Mouse (Mus musculus): Measurements from ENCODE around the gene Atp13a3. TPM values are rescaled to one million over a fixed set of nuclear protein-coding genes. Genes with fewer than 3 reads are reported as not detected.
"Not testable (repeated sequence)": the region's sequence is repeated elsewhere in the genome, so short reads cannot be mapped to it uniquely, and the experiment has no call there.

Atp13a3 gene
- polyA plus RNA-seq (2012; rRNA removed), result 16.3 and 27.6 TPM in 2 replicates

GRCm38 (mm10) chr16:30405925-30406670 lies at the start of gene Atp13a3:
TSS of gene Atp13a3 (minus strand) at chr16:30405975.
- no peak for DNase-seq (ENCODE audit: low read depth, low spot score)
- WGBS, result 75% methylated on average over 11 of the region's 11 CpGs

GRCm38 (mm10) chr16:30453213-30453975 lies 47.6 kb upstream of the Atp13a3 start:
- no peak for DNase-seq (ENCODE audit: low read depth, low spot score)

DNA sequence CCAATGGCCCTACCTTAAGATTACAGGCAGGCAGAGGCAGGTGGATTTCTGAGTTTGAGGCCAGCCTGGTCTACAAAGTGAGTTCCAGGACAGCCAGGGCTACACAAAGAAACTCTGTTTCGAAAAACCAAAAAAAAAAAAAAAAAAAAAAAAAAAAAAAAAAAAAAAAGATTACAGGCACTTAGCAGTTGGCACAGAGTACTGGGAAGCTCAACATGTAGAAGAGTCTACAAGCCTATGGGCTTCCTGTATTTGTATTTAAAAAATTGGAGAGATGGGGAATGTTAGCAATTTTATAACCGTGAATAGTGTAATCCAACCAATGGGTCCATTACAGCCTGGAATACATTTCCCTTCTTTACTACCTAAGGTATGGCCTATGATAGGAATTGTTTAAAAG lies 45.4 kb upstream of the Atp13a3 start:
- not testable (repeated sequence) for DNase-seq (ENCODE audit: low read depth, low spot score)
- WGBS, result 82% methylated on average over 2 of the region's 2 CpGs

More at GRCm38 (mm10) chr16:30453213-30453975, 47.6 kb upstream of the Atp13a3 start:
- 42% methylated on average over 5 of the region's 5 CpGs for WGBS

DNA sequence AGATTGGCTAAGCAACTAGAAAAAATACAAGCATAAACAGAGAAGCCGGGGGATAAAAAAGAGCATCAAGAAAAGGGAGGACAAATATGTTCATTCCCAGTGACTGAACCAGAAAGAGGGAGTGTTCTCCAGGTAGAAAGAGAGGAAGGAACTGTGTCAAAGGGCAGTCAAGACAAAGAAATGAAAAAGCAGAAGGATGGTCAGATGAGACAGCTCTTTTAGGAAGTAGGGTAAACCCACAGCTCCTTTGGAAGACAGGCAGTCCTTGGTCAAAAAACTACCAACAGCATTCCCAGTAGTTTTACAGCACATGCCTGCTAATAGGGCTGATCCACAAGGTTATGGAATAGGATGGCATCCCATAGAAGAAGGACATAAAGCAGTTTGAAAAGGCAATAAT lies 43.2 kb upstream of the Atp13a3 start:
- DNase-seq (ENCODE audit: low read depth, low spot score), result no peak
- 83% methylated on average over 1 of the region's 1 CpGs for WGBS

GRCm38 (mm10) chr16:30448169-30448568 lies 42.4 kb upstream of the Atp13a3 start:
- no peak for DNase-seq (ENCODE audit: low read depth, low spot score)
- WGBS, result 95% methylated on average over 3 of the region's 3 CpGs

- WGBS, result 76% methylated on average over 4 of the region's 4 CpGs
- DNase-seq (ENCODE audit: low read depth, low spot score), result no peak
Observed at GRCm38 (mm10) chr16:30447642-30448041, 41.9 kb upstream of the Atp13a3 start.

GRCm38 (mm10) chr16:30443411-30443810 lies 37.6 kb upstream of the Atp13a3 start:
- peak; percentile 52 for DNase-seq (ENCODE audit: low read depth, low spot score)
- whole genome bisulfite sequencing, result 21% methylated on average over 8 of the region's 8 CpGs

DNA sequence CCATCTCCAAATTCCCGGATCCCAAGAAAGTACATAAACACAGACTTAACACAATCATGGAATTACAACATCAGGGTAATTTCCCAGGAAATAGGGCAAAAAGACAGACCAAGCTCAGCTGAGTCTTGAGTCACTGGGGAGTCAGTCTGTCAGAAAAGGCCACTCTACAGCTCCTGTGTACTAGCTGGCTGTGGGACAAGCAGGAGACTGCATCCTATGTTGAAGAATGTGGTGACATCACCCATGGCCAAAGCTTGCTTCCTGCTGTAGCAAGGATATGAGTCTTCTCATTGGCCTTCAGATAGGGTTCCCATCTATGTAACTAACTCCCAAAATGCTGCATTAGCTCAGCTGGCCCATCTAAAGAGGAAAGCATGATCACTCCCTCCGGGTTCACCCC lies 36.7 kb upstream of the Atp13a3 start:
- DNase-seq (ENCODE audit: low read depth, low spot score), result no peak
- 56% methylated on average over 2 of the region's 2 CpGs for WGBS

DNA sequence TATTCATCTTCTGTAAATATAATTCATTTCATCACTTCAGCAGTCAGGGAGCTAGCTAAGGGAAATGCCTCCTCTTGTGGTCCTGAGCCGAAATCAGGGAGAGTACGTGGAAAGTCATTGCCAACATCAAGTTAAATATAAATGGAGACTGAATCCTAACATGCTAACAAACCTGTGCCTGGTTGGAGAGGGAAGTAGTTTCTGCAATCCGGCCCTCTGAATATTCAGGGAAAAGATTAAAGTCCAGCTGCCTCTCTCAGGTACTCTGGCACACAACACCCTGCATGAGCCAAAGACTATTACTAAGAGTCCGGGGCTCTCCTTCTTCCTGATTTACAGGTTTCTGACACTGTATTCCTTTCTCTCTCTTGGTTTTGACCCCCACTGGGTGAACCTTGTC lies 35.6 kb upstream of the Atp13a3 start:
- WGBS, result 31% methylated on average over 4 of the region's 4 CpGs
- DNase-seq (ENCODE audit: low read depth, low spot score), result peak; percentile 55

GRCm38 (mm10) chr16:30439841-30440240 lies 34.1 kb upstream of the Atp13a3 start:
- no peak for DNase-seq (ENCODE audit: low read depth, low spot score)
- WGBS, result 93% methylated on average over 5 of the region's 5 CpGs

DNA sequence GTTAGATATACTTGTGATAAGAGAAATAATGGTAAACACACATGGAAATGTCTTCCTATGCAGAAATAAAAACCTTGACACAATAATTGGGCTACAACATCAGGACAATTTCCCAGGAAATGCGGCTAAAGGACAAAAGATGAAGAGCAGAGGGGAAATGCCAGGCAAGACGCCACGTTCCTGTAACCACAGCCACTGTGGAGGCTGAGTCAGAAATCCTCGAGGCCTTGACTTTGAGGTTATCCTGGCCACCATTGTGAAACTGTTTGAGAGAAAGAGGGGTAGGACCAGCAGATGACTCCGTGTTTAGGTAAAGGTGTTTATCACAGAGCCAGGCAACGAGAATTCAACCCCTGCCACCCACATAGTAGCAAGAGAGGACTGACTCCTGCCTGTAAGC lies 33.6 kb upstream of the Atp13a3 start:
- 81% methylated on average over 6 of the region's 6 CpGs for WGBS
- no peak for DNase-seq (ENCODE audit: low read depth, low spot score)

DNA sequence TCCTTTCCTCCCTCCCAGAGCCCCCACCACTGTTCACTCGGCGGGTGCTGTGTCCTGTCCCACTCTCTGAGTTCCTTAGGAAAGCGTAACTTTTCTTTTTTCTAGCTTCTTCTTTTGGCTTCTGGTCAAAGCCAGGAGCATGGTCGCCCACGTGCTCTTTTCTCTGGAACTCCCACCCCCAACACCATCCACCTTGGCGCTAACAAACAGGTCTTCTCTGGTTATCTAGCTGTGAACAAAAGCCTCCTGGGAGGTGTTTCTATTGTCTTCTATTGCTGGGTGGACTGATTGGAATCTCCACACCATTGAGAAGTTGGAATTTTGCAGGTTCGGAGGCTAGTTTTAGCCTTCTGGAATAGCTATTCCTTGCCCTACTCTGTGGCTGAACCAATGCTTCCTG lies 30.5 kb upstream of the Atp13a3 start:
- WGBS, result 95% methylated on average over 7 of the region's 7 CpGs
- DNase-seq (ENCODE audit: low read depth, low spot score), result no peak

GRCm38 (mm10) chr16:30435393-30435792 lies 29.6 kb upstream of the Atp13a3 start:
- 20% methylated on average over 4 of the region's 4 CpGs for WGBS
- no peak for DNase-seq (ENCODE audit: low read depth, low spot score)

GRCm38 (mm10) chr16:30433148-30433547 lies 27.4 kb upstream of the Atp13a3 start:
- no peak for DNase-seq (ENCODE audit: low read depth, low spot score)
- WGBS, result 90% methylated on average over 3 of the region's 3 CpGs

DNA sequence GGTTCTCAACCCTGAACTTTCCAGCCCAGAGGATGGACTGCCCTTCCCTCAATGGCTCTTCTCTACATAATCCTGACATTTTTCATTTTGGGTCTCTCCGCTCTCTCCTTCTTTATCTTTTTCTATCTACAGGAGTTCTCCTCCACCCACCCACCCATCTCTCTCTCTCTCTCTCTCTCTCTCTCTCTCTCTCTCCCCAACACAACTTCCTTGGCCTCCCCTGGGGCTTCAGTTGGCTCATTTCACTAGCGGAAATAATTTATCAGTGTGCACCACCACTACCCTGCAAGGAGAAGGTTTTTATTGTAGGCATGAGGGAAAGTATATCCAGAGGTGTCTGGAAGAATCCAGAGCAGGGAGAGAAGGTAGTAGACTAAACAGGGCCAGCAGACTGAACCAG lies 26.3 kb upstream of the Atp13a3 start:
- DNase-seq (ENCODE audit: low read depth, low spot score), result no peak
- WGBS, result 90% methylated on average over 2 of the region's 2 CpGs

- no peak for DNase-seq (ENCODE audit: low read depth, low spot score)
- WGBS, result 51% methylated on average over 2 of the region's 2 CpGs
Observed at GRCm38 (mm10) chr16:30430512-30431088, 24.8 kb upstream of the Atp13a3 start.

- WGBS, result 76% methylated on average over 4 of the region's 4 CpGs
- no peak for DNase-seq (ENCODE audit: low read depth, low spot score)
Observed at GRCm38 (mm10) chr16:30428753-30429260, 23.0 kb upstream of the Atp13a3 start.

DNA sequence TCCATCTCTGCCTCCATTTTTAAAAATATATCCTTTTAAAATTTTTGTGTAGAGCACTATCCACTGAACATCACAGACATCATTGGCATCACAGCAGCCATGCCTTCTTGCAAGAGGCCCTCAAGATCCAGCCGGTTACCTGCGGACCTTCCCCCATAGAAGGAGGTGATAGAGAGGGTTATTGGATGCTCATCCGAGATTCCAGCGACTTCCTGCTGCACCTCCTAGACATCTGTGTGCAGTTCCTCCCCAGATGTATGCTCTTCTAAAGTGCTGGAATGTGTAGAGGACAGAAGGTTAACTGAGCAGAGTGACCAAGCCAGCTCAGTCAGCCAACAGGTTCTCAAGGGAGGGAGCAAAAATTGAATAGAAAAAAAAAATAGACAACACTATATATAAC lies 21.7 kb upstream of the Atp13a3 start:
- 79% methylated on average over 4 of the region's 4 CpGs for WGBS
- DNase-seq (ENCODE audit: low read depth, low spot score), result no peak

DNA sequence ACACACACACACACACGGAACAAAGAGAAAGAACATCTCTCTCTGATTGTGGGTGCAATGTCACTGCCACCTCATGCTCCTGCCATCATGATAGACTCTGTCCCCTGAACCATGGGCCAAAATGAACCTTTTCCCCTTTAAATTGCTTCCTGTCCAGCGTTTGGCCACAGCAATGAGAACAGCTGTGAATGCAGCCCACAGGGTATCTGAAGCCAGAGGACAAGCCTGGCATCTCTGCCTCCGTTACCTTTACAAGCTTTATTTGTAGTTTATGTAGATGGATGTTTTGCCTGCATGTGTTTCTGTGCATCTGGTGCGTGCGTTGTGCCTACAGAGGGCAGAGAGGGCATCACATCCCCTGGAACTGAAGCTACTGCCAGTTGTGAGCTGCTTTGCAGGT lies 21.2 kb upstream of the Atp13a3 start:
- DNase-seq (ENCODE audit: low read depth, low spot score), result no peak
- 82% methylated on average over 5 of the region's 5 CpGs for WGBS

GRCm38 (mm10) chr16:30425980-30426379 lies 20.2 kb upstream of the Atp13a3 start:
- DNase-seq (ENCODE audit: low read depth, low spot score), result no peak
- 77% methylated on average over 1 of the region's 1 CpGs for WGBS

Measured in large intestine, adult 2 months (tissue).